Mouse (Mus musculus) cerebellum, postnatal 36 days (tissue): ENCODE data around the gene Hrc.

Source experiments
- DNase-seq, 2 experiments: peaks; one replicate each; pipeline ENCODE4 v3.0.0; 2021 to 2022; ENCODE audit warnings: mixed read lengths in 2 of 2

Gene Hrc

DNA sequence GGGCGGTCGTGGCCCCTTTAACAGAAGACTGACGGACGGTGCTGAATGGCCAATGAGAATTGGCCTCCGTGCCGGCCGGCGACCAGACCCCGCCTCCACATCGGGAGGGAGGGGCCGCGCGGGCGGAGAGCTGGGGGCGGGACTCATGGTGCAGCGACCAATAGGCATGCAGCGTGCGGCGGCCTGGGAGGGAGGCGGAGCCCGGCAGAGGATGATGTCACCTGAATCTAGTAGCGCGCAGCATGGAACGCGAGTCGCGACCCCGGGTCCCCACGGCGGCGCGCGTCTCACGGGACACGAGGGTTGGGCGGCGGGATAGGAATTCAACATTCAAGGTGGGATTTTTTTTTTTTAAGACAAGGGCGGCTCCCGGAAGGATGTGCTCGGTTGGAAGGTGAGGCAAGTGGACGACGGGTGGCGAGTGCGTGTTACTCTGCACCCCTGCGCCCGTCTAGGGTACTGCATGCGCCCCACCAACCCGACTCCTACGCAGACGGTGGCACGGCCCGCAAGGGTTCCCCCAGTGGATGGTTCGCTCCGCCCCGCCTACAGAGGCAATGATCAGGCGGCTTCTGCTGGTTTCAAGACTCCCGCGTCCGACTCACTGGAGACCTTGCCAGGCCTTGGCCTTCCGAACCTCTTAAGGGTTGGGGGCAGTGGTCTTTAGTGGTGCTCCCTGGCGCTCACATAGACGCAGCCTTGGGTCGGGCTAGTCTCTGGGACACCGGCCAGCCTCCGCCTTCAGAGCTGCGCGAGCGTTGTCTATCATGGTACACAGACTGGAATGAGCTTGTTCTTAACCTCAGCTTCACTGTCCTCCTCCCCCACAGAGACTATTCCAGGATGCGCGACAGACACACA lies 32.2 kb downstream of the Hrc start:
- DNase-seq, result peak; percentile 97 to 99

DNA sequence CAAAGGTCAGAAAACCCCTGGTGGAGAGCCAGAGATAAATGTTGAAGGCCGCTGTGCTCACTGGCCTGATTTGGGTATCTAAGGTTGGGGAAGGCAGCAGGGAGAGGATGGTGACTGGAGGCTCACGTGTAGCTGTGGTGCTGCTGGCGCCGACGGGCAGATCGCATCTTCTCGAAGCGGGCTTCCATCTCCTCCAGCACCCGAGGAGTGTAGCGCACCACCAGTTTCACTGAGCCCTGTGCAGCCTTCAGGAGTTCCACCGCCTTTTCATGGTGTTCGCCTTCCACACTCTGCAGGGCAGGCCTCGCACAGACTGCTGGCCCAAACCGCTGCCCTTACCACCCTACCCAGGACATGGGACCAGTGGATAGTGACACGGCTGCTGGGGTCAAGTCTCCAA lies 33.1 kb downstream of the Hrc start:
- DNase-seq, result peak in 1 of 2 experiments; percentile 26

- DNase-seq, result no peak
Observed at GRCm38 (mm10) chr7:45369022-45369745, 34.1 kb downstream of the Hrc start.

GRCm38 (mm10) chr7:45369836-45370474 lies 34.9 kb downstream of the Hrc start:
- peak in 1 of 2 experiments; percentile 40 for DNase-seq

- peak; percentile 83 to 88 for DNase-seq
Observed at GRCm38 (mm10) chr7:45370475-45371311, 35.6 kb downstream of the Hrc start, which contains the start of gene Lin7b. Lin7b (minus strand) TSS chr7:45370583.

GRCm38 (mm10) chr7:45372371-45372770 lies 37.3 kb downstream of the Hrc start:
- DNase-seq, result no peak

DNA sequence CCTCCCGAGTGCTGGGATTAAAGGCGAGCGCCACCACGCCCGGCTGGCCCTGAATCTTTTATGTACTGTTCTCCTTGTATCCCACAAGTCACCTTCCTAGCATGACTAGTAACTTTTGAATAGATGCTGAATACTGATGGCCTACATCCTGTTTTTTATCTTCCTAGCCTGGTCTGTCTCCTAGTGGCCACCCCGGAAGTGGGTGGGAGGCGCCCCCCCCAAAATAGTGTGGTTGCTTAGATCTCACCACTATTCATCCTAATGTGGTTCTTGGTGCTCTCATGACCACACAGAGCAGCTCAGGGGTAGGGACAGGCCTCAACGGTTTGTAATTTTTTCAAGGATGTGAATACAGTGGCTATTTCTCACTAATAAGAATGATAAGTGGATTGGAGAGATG lies 39.5 kb downstream of the Hrc start:
- DNase-seq, result no peak

GRCm38 (mm10) chr7:45376057-45376456 lies 41.0 kb downstream of the Hrc start:
- no peak for DNase-seq

- no peak for DNase-seq
Observed at GRCm38 (mm10) chr7:45386077-45386476, 51.0 kb downstream of the Hrc start.
